Mouse (Mus musculus): ENCODE results near the gene Aoc2. TPM values are rescaled to one million over a fixed set of nuclear protein-coding genes. Genes with fewer than 3 reads are reported as not detected.
"Not testable (repeated sequence)": the region's sequence is repeated elsewhere in the genome, so short reads cannot be mapped to it uniquely, and the experiment has no call there.

Gene Aoc2
- polyA plus RNA-seq, 1 experiment: 2.8 TPM

DNA sequence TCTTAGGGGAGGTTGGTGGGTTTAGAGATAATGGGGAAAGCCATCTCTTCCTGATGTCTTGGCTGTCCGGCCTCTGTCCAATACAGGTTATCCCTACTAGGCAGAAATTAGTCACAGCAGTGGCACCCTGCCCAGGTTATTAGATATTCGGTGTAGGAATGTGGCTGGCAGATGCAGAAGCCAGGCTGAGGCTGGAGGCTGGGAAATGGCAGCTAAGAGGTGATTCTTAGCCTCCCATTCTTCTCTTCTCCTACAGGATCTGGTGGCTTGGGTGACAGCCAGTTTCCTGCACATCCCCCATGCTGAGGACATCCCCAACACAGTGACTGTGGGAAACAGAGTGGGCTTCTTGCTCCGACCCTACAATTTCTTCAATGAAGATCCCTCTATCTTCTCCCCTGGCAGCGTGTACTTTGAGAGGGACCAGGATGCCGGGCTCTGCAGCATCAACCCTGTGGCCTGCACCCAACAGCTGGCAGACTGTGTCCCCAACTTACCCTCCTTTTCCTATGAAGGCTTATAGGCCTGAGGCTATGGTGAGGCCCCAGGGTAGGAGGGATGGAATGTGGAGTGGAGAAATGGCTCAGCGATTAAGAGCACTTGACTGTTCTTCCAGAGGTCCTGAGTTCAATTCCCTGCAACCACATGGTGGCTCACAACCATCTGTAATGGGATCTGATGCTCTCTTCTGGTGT lies 4.2 kb downstream of the Aoc2 start:
- TF ChIP-seq TAL1 (IDR thresholded peaks at IDR 0.05; ENCODE audit: low read length) (no peak), GATA1 (IDR thresholded peaks at IDR 0.05; ENCODE audit: low read length) (no peak)

DNA sequence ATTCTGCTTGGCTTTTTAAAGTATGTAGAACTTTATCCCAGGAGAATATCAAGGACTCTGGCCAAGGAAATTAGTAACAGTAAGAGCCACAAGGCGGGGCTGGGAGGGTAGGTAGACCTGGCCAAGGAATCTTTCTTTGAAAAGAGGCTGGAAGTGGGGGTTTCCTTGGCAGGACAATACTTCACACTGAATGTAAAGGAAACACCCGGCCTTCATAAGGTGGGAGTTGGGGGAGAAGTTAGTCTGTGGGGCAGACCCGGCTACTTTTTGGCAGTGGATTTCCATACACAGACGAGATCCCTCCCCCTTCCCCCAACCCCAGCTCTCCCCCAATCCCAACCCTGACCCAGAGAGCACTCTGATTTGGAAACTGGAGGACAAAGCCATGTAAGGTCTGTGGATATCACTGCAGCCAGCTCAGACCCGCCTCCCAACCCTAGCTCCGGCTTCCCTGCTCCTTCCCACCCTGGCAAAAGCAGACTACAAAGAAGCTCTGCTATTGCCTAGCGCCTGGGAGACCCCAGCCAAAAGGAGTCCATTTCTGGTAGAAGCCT lies 5.6 kb downstream of the Aoc2 start, which contains the start of gene Aoc3:
Gene Aoc3, plus strand, starts transcription at position 235 of the 554 bp plus-strand sequence.
- peaks cover 13% of the 10 kb centered on the region for H3K4me1 ChIP-seq (ENCODE audit: control insufficient read depth)
- H3K27me3 ChIP-seq (ENCODE audit: control insufficient read depth): no peaks in the 10 kb centered on the region
- no peaks in the 10 kb centered on the region for H3K9me3 ChIP-seq (ENCODE audit: control insufficient read depth, low read length)
- no peak within 1 kb of the TSS for H3K4me3 ChIP-seq (replicated peaks)
- no peak for TF ChIP-seq GATA1 (IDR thresholded peaks at IDR 0.05; ENCODE audit: low read length)
- TF ChIP-seq TAL1 (IDR thresholded peaks at IDR 0.05; ENCODE audit: low read length): no peak
- H3K36me3 ChIP-seq (ENCODE audit: control insufficient read depth): peaks cover 38% of the 10 kb centered on the region

More for the DNA sequence above, 4.2 kb downstream of the Aoc2 start:
- H3K4me1 ChIP-seq (ENCODE audit: control insufficient read depth): peaks cover 9% of the 10 kb centered on the region
- H3K27me3 ChIP-seq (ENCODE audit: control insufficient read depth): no peaks in the 10 kb centered on the region
- no peak overlapping the region for H3K4me3 ChIP-seq (replicated peaks)
- no peaks in the 10 kb centered on the region for H3K9me3 ChIP-seq (ENCODE audit: control insufficient read depth, low read length)
- peaks cover 52% of the 10 kb centered on the region for H3K36me3 ChIP-seq (ENCODE audit: control insufficient read depth)

DNA sequence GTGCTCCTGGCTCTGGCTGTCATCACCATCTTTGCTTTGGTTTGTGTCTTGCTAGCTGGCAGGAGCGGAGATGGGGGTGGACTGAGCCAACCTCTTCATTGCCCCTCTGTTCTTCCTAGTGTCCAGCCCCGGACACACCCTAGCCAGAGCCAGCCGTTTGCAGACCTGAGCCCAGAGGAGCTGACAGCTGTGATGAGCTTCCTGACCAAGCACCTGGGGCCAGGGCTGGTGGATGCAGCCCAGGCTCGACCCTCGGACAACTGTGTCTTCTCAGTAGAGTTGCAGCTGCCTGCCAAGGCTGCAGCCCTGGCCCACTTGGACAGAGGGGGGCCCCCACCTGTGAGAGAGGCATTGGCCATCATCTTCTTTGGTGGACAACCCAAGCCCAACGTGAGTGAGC lies 6.1 kb downstream of the Aoc2 start:
- not testable (repeated sequence) for H3K9me3 ChIP-seq (ENCODE audit: control insufficient read depth, low read length); H3K4me3 ChIP-seq (replicated peaks); H3K27me3 ChIP-seq (ENCODE audit: control insufficient read depth)
- Histone ChIP-seq H3K4me1 (ENCODE audit: control insufficient read depth) (peaks cover 11% of the 10 kb centered on the region), H3K36me3 (ENCODE audit: control insufficient read depth) (peaks cover 33% of the 10 kb centered on the region)

DNA sequence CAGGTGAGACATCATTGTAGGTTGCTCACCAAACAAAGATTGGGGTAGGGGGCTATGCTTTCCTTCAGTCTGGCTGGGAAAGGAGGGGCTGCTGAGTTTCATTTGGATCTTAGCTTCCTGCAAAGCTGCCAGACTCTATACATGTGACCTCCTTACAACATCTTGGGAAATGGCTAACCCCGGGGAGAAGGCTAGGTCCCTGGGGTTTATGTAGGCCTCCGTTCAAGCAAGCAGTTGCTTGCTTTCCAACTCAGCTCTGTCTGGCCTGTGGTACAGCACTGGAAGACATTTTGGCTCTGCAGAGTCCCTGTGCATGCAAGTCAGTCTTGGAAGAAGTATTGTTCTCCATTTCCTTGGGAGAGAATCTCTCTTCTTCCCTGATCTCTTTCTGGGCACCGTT lies 7.7 kb downstream of the Aoc2 start:
- Histone ChIP-seq H3K36me3 (ENCODE audit: control insufficient read depth) (peaks cover 20% of the 10 kb centered on the region), H3K4me1 (ENCODE audit: control insufficient read depth) (peaks cover 8% of the 10 kb centered on the region), H3K27me3 (ENCODE audit: control insufficient read depth) (no peaks in the 10 kb centered on the region), H3K9me3 (ENCODE audit: control insufficient read depth, low read length) (no peaks in the 10 kb centered on the region), H3K4me3 (replicated peaks) (no peak overlapping the region)
- TF ChIP-seq GATA1 (IDR thresholded peaks at IDR 0.05; ENCODE audit: low read length): no peak
- TF ChIP-seq TAL1 (IDR thresholded peaks at IDR 0.05; ENCODE audit: low read length): no peak

DNA sequence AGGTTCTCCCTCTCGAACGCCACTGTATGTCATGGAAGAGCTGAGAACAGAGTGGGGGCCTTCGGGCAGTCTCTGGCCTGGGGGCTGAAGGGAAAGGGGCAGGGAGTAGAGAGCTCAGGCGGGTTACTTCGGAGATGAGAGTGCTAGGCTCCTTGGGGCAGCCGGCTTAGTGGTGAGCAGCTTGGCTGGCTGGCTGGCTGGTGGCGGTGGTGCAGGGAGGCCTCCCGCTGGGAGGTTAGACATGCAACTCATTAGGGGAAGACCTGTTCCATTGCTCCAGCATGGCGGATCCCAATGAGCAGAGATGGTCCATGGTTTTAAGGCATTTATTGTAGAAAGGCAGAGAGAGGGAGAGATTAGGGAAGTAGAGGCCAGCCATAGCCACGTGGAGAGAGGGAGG lies 9.2 kb downstream of the Aoc2 start:
- H3K4me3 ChIP-seq (replicated peaks): no peak overlapping the region
- H3K4me1 ChIP-seq (ENCODE audit: control insufficient read depth): peaks cover 21% of the 10 kb centered on the region
- TF ChIP-seq TAL1 (IDR thresholded peaks at IDR 0.05; ENCODE audit: low read length): no peak
- H3K9me3 ChIP-seq (ENCODE audit: control insufficient read depth, low read length): no peaks in the 10 kb centered on the region
- no peaks in the 10 kb centered on the region for H3K27me3 ChIP-seq (ENCODE audit: control insufficient read depth)
- peaks cover 7% of the 10 kb centered on the region for H3K36me3 ChIP-seq (ENCODE audit: control insufficient read depth)

DNA sequence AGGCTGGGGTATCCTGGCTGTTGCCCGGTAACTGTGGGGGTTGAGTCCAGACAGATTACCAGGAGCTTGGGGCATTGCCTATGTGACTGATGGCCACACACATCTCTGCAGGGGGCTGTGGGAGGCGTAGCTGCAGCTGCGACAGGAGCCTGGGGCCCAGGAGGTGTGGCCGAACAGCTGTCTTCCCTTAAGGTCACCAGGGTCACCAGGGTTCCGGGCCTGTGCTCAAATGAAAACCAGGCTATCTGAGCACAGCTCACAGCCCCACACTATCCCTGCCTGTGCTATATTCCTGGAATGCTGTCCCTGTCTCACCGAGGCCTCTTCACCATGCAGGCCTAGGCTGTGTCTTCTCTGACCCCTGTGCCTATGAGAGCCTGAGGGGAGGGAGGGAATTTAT lies 9.7 kb downstream of the Aoc2 start:
- Histone ChIP-seq H3K4me1 (ENCODE audit: control insufficient read depth) (peaks cover 21% of the 10 kb centered on the region), H3K36me3 (ENCODE audit: control insufficient read depth) (peaks cover 3% of the 10 kb centered on the region; the same call in 1 of the 2 replicates), H3K4me3 (replicated peaks) (no peak overlapping the region), H3K9me3 (ENCODE audit: control insufficient read depth, low read length) (no peaks in the 10 kb centered on the region), H3K27me3 (ENCODE audit: control insufficient read depth) (no peaks in the 10 kb centered on the region)
- TF ChIP-seq TAL1 (IDR thresholded peaks at IDR 0.05; ENCODE audit: low read length) (no peak), GATA1 (IDR thresholded peaks at IDR 0.05; ENCODE audit: low read length) (no peak)

DNA sequence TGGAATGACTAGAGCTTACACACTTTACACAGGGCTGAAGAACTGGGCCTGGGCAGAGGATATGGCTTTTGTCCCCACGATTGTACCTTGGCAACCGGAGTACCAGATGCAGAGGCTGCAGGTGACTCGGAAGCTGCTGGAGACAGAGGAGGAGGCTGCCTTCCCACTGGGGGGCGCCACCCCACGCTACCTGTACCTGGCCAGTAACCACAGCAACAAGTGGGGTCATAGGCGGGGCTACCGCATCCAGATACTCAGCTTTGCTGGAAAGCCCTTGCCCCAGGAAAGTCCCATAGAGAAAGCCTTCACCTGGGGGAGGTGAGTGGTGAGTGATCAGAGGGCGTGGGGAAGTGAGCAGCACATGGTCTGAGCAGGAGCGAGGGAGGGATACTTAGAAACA lies 10.8 kb downstream of the Aoc2 start:
- Histone ChIP-seq H3K9me3 (ENCODE audit: control insufficient read depth, low read length) (no peaks in the 10 kb centered on the region), H3K27me3 (ENCODE audit: control insufficient read depth) (no peaks in the 10 kb centered on the region), H3K4me3 (replicated peaks) (no peak overlapping the region), H3K36me3 (ENCODE audit: control insufficient read depth) (peaks cover 3% of the 10 kb centered on the region; the same call in 1 of the 2 replicates), H3K4me1 (ENCODE audit: control insufficient read depth) (peaks cover 21% of the 10 kb centered on the region)
- TF ChIP-seq GATA1 (IDR thresholded peaks at IDR 0.05; ENCODE audit: low read length): no peak
- no peak for TF ChIP-seq TAL1 (IDR thresholded peaks at IDR 0.05; ENCODE audit: low read length)

DNA sequence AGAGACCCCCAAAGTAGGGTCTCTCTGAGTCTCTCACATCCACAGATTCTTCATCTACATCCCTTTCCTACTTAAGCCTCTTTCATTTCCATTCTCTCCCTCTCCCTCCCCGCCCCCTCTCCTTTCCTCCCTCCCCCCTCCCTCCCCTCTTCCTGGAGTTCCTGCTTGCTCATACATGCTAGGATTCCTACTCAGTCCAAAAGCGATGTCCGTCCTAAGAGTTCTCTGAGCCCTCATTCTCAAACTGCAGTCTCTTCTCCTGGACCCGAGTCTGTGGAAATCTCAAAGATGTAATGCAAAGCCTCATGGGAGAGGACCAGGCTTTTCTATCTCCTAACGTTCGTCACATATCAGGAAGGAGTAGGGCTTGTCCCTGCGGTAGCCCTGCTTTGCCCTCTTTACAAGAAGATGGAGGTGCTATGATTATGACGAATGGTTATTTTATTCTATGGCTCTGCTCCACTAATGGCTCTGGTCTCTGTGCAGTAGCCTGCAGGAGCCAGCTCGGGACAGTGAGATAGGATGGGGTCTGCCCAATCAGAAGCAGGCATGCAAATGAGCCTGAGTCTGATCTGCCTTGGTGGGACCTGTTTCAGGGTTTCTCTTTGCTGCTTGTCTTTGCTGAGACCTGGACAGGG lies 13.4 kb downstream of the Aoc2 start:
- Histone ChIP-seq H3K4me3 (replicated peaks) (peak overlapping the region; percentile 25), H3K27me3 (ENCODE audit: control insufficient read depth) (no peaks in the 10 kb centered on the region; the same call in 1 of the 2 replicates), H3K36me3 (ENCODE audit: control insufficient read depth) (no peaks in the 10 kb centered on the region), H3K4me1 (ENCODE audit: control insufficient read depth) (peaks cover 21% of the 10 kb centered on the region), H3K9me3 (ENCODE audit: control insufficient read depth, low read length) (no peaks in the 10 kb centered on the region)
- TF ChIP-seq TAL1 (IDR thresholded peaks at IDR 0.05; ENCODE audit: low read length) (no peak), GATA1 (IDR thresholded peaks at IDR 0.05; ENCODE audit: low read length) (no peak)

DNA sequence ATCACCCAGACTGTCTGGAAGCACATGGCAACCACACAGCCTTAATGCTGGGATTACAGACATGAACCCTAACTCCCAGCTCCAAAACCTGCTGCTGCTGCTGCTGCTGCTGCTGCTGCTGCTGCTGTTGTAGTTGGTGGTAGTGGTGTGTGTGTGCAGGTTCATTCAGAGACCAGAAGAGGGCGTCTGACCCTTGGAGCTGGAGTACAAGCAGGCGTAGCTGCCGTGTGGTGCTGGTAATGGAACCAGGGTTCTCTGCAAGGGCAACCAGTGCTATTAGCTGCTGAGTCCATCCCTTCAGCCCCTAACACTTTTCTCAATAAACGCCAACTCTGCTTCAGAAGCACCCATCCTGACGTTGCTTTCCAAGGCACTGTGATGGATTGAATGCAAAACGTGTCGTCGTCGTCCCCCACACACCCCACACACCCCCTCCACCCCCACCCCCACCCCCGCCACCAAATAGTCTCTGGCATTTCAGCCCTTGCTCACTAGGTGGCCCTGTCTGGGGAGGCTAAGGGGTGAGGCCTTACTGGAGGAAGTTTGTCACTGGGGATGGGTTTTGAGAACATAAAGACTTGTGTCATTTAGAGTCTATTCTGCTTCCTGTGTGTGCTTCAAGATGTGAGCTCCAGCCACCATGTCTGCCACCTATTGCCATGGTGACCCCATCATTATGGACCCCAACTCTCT lies 22.4 kb downstream of the Aoc2 start:
- Histone ChIP-seq H3K27me3 (ENCODE audit: control insufficient read depth) (peaks cover 8% of the 10 kb centered on the region), H3K4me3 (replicated peaks) (no peak overlapping the region), H3K4me1 (ENCODE audit: control insufficient read depth) (no peaks in the 10 kb centered on the region), H3K9me3 (ENCODE audit: control insufficient read depth, low read length) (no peaks in the 10 kb centered on the region; the same call in 1 of the 2 replicates), H3K36me3 (ENCODE audit: control insufficient read depth) (no peaks in the 10 kb centered on the region)
- no peak for TF ChIP-seq GATA1 (IDR thresholded peaks at IDR 0.05; ENCODE audit: low read length)
- TF ChIP-seq TAL1 (IDR thresholded peaks at IDR 0.05; ENCODE audit: low read length): no peak
